Mouse (Mus musculus) gastrocnemius, postnatal 36 days (tissue): ENCODE measurements around the gene Slc23a4. TPM values are rescaled to one million over a fixed set of nuclear protein-coding genes. Genes with fewer than 3 reads are reported as not detected.

ENCODE experiments used
- DNase-seq, 2 experiments: peaks; one replicate each; pipeline ENCODE4 v3.0.0; 2022
- intact Hi-C: fragments of 180-260 bp; cut with DNase I; formaldehyde crosslinking; loops from one replicate; pipeline ENCODE4 v1.15.1; 2025
- long read RNA-seq, 2 experiments: library from polyadenylated mRNA; stranded (forward); transcript quantifications; one replicate each; pipeline ENCODE4 v2.0.0; 2021
- total RNA-seq, 2 experiments: library from RNA; stranded (reverse); gene quantifications; 2 replicates each; pipeline ENCODE4 v1.2.3; 2021

Gene Slc23a4
- not detected for total RNA-seq
- long read RNA-seq, experiment 1, result 0 reads
- long read RNA-seq, experiment 2, result 0 reads

GRCm38 (mm10) chr6:34988081-34988761, at the start of gene Slc23a4:
Slc23a4 (minus strand) TSS chr6:34988404.
- intact Hi-C loops, result no loop called here
- no peak for DNase-seq

DNA sequence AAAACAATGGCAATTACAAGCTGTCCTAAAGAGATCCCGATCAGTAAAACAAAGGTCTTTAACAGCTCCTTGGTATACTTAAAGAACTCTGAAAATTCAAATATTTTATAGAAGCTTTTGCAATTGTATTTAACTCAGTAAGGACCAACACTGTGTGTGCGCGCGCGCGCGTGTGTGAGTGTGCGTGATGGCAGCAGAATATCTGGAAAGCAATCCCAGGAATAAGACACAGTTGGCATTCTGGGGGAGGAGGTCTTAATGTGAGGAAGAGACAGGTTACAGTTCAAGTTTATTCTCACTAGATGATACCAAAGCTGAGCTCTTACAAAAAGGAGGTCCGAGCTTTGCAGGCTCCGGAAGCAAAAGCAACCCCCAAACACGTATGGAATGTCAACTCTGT, 45.1 kb upstream of the Slc23a4 start:
- no peak for DNase-seq
- intact Hi-C loops, result no loop called here

GRCm38 (mm10) chr6:35032704-35033103, 44.5 kb upstream of the Slc23a4 start:
- DNase-seq, result no peak
- intact Hi-C loops, result no loop called here

DNA sequence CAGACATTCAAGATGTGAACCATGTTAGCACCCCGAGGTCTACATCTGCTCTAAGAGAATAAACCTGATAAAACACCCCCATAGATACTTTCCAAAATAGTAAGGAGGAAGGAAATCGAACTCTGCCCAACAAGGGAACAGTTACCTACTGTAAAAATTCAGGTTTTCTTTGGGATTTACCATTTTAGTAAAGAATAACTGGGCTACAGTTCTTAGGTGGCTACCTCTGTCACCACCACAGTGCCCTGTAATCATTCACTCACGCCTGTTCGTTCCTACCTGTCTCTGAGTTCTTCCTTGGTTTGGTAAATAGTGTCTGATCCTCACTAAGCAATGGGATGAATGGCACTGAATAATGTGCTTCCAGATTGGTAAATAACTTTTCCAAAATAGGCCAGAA, 42.6 kb upstream of the Slc23a4 start:
- intact Hi-C loops, result no loop called here
- DNase-seq, result no peak

GRCm38 (mm10) chr6:35030226-35030625, 42.0 kb upstream of the Slc23a4 start:
- DNase-seq, result no peak
- intact Hi-C loops, result no loop called here

GRCm38 (mm10) chr6:35028023-35028422, 39.8 kb upstream of the Slc23a4 start:
- intact Hi-C loops, result no loop called here
- no peak for DNase-seq

DNA sequence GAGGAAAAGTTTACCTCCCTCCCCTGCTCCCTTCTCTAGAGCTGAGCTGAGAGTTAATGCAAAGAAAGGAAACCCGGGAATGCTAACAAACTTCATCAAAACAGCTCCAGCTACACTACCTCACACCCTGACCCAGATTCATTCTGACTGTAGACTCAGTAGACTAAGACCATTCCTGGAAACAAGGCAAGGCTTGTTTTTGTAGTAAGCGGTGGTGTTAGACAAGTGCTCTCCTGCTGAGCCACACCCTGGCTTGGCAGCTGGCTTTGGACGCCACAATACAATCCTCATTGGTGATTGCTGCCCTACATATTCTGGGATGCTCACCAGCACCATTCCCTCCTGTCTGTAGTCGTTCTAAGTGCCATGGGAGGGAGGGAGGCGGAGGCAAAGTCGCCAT, 39.1 kb upstream of the Slc23a4 start:
- DNase-seq, result no peak
- intact Hi-C loops, result no loop called here

DNA sequence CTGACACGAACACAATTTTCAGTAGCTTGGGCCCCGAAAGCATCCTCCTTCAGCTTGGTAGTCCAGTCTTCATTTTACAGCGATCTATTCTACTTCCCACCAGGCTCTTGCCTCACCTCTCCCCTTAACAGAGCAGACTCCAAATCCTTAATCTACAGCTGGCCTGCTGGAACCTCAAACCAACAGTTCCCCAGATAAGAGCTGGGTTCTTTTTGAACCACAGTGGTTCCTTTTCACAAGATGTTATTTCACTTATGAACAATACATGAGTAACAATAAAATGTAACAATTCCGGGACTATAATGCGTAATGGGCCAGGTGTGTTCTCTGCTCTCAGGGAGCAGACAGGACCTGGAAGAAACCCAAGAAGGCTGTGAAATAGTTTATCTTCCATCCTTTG, 28.4 kb upstream of the Slc23a4 start:
- intact Hi-C loops, result no loop called here
- no peak for DNase-seq

GRCm38 (mm10) chr6:35011953-35012352, 23.7 kb upstream of the Slc23a4 start:
- intact Hi-C loops, result no loop called here
- DNase-seq, result no peak

- DNase-seq, result no peak
- intact Hi-C loops, result no loop called here
These were observed 22.5 kb upstream of the Slc23a4 start for GRCm38 (mm10) chr6:35010705-35011104.

- DNase-seq, result no peak
These were observed 14.1 kb upstream of the Slc23a4 start for GRCm38 (mm10) chr6:35002261-35002669.

GRCm38 (mm10) chr6:34999101-34999500, 10.9 kb upstream of the Slc23a4 start:
- no peak for DNase-seq
- intact Hi-C loops, result no loop called here

More at GRCm38 (mm10) chr6:35002261-35002669, 14.1 kb upstream of the Slc23a4 start:
- intact Hi-C loops, result no loop called here

GRCm38 (mm10) chr6:34996496-34996895, 8.3 kb upstream of the Slc23a4 start:
- intact Hi-C loops, result no loop called here

DNA sequence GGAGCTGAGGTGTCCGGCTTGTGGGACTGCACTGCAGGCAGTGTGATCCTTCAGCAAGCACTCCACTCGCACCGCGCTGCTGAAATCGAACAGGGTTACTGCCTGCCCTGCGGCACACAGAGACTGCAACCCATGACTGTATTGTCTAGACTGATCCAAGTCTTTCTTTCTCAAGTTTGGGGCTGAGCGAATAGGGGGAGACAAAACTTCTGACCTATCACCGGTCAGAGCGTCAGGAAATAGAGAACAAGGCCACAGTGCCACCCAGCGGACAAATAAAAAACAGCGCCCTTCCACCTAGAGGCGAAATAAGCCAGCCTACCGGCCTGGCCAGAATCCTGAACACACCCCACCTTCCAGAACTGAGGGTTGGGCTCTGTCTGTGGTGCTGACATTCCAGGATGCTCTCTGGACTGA, 7.1 kb upstream of the Slc23a4 start:
- peak; percentile 64 to 77 for DNase-seq
- intact Hi-C loops, result no loop called here

More at GRCm38 (mm10) chr6:34996496-34996895, 8.3 kb upstream of the Slc23a4 start:
- no peak for DNase-seq

GRCm38 (mm10) chr6:34994692-34995091, 6.5 kb upstream of the Slc23a4 start:
- DNase-seq, result no peak
- intact Hi-C loops, result no loop called here

DNA sequence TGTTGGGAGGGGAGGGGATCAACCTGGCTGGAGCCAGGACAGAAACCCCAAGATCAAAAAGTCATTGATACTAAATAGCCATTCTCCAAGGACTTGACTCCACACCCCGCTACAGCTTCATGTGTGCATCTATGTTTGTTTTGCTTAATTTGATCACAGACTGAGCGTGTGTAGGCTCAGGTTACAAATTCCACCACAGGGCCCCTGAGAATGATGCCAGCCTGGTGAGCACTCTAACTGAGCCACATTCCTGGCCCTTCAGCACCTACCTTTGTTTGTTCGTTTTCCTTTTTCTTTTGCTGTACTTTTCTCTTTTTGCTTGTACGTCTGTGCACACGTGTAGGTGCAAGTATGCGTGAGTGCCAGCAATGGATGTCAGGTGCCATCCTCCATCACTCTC, 1.1 kb upstream of the Slc23a4 start:
- no peak for DNase-seq
- intact Hi-C loops, result no loop called here

- intact Hi-C loops, result no loop called here
- no peak for DNase-seq
These were observed 1.0 kb downstream of the Slc23a4 start for GRCm38 (mm10) chr6:34987085-34987645.

- DNase-seq, result no peak
- intact Hi-C loops, result no loop called here
These were observed 7.5 kb downstream of the Slc23a4 start for GRCm38 (mm10) chr6:34980661-34981060.

DNA sequence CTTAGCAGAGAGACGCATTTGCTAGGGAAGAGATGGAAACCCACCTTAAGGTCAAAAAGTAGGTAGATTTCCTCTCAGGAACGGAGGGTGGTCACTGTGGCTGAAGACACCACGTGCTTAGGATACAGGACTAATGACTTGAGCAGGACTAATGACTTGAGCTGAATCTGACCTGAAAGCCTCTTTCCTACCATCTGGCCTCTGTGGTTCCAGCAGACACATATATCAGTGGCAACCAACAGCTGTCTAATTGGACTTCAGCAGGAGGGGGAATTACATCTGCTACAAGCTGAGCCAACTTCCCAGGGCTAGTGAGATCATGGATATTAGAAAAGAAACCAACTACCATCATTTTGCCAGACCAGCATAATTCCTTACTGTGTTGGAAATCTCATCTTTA, 8.9 kb downstream of the Slc23a4 start:
- DNase-seq, result no peak
- intact Hi-C loops, result no loop called here

- no peak for DNase-seq
- intact Hi-C loops, result no loop called here
These were observed 17.0 kb downstream of the Slc23a4 start for GRCm38 (mm10) chr6:34971181-34971580.

DNA sequence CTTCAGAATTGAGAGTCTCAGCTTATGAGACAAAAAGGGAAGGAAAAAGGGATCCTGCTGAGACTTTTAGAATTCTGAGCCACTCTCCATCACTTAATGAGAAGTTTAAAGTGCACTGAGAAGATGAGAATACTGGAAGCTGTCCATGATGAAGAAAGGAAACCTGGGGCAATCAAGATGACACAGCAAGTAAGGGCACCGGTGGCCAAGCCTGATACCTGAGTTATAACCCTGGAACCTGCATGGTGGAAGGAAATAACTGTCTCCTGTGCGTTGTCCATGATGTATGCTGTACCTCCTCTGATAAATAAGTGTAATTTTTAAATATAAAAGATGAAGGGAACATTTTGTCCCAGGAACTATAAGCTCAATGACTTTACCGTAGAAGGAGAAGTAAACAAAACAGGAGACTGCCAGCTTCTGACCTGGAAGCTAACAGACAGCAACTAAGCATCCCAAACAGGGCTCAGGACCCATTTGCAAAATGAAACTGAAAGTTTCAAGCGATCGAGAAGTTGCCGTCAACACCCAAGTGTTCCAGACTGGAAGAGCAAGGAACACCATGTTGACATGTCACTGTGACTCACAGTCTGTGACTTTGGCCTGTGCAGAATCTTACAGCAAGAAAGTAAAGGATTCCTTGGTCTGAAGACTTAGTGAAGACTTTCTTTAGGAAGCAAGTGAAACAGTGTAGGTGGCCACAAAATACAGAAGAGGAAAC, 22.2 kb downstream of the Slc23a4 start:
- DNase-seq, result no peak
- intact Hi-C loops, result no loop called here

- no peak for DNase-seq
- intact Hi-C loops, result no loop called here
These were observed 23.7 kb downstream of the Slc23a4 start for GRCm38 (mm10) chr6:34964550-34964949.
